Mouse (Mus musculus) liver, postnatal 0 days (tissue): Measurements from ENCODE around the gene Ptprk. TPM values are rescaled to one million over a fixed set of nuclear protein-coding genes. Genes with fewer than 3 reads are reported as not detected.

Experiments
- ATAC-seq: fragments of 200-750 bp; cut with Nextera tagmentation; 2 replicates; pipeline ENCODE4 v1.8.0; 2017; ENCODE audit warnings: mild to moderate bottlenecking, moderate library complexity
- DNase-seq: peaks from one replicate; pipeline ENCODE4 v3.0.0-alpha.2; 2016
- H3K27ac ChIP-seq: fragments of 300-500 bp; sonication (generic); 2 replicates; pipeline ENCODE4 v1.5.1; 2014; ENCODE audit warnings: antibody characterized with exemption, moderate library complexity, mild to moderate bottlenecking, low read depth
- H3K27me3 ChIP-seq: fragments of 300-500 bp; sonication (generic); 2 replicates; pipeline ENCODE4 v1.6.1; 2014; ENCODE audit warnings: low read length, control low read depth, mixed read lengths; ENCODE audit not compliant: insufficient read depth
- H3K36me3 ChIP-seq: fragments of 300-500 bp; sonication (generic); replicated peaks from 2 replicates; pipeline ENCODE4 v1.6.1; 2014; ENCODE audit warnings: mild to moderate bottlenecking, control low read depth, low read length, moderate library complexity, mixed read lengths; ENCODE audit not compliant: insufficient read depth
- H3K4me1 ChIP-seq: fragments of 300-500 bp; sonication (generic); 2 replicates; pipeline ENCODE4 v1.6.1; 2014; ENCODE audit warnings: antibody characterized with exemption, mild to moderate bottlenecking, control low read depth; ENCODE audit not compliant: insufficient read depth
- H3K4me2 ChIP-seq: fragments of 300-500 bp; sonication (generic); 2 replicates; pipeline ENCODE4 v1.6.1; 2014; ENCODE audit warnings: low read depth, mild to moderate bottlenecking, low read length, moderate library complexity, mixed read lengths
- H3K4me3 ChIP-seq: fragments of 300-500 bp; sonication (generic); 2 replicates; pipeline ENCODE4 v1.5.1; 2014; ENCODE audit warnings: low read depth, low read length
- H3K9ac ChIP-seq: fragments of 300-500 bp; sonication (generic); replicated peaks from 2 replicates; pipeline ENCODE4 v1.6.1; 2014; ENCODE audit warnings: mild to moderate bottlenecking, moderate library complexity
- H3K9me3 ChIP-seq: fragments of 300-500 bp; sonication (generic); 2 replicates; pipeline ENCODE4 v1.6.1; 2016; ENCODE audit warnings: mild to moderate bottlenecking, control low read depth, low read length, mixed read lengths
- CTCF ChIP-seq: sonication (generic); IDR thresholded peaks from 2 replicates; pipeline ENCODE4 v1.5.1; 2016; ENCODE audit warnings: antibody characterized with exemption, low read depth
- EP300 ChIP-seq: IDR thresholded peaks from 2 replicates; pipeline ENCODE4 v1.6.1; 2016; ENCODE audit warnings: antibody characterized with exemption, low read depth, mild to moderate bottlenecking
- WGBS: fragments of 180-500 bp; shearing (Covaris S2); extraction: QIAGEN DNeasy Blood & Tissue Kit; methylation state at CpG from one replicate; pipeline ENCODE4 v1.1.7; 2014; ENCODE audit not compliant: insufficient replicate concordance; 5-methylcytosine and 5-hydroxymethylcytosine counted together
- polyA plus RNA-seq: library from polyadenylated mRNA; unstranded; fragments of >200 nt; fragmentation: Nextera tagmentation; extraction: Ambion mirVana; gene quantifications from 2 replicates; pipeline ENCODE4 v1.2.1, GENCODE M21; 2015

The Ptprk gene
- polyA plus RNA-seq, 1 experiment from 2014 or later, result 11.1 TPM

DNA sequence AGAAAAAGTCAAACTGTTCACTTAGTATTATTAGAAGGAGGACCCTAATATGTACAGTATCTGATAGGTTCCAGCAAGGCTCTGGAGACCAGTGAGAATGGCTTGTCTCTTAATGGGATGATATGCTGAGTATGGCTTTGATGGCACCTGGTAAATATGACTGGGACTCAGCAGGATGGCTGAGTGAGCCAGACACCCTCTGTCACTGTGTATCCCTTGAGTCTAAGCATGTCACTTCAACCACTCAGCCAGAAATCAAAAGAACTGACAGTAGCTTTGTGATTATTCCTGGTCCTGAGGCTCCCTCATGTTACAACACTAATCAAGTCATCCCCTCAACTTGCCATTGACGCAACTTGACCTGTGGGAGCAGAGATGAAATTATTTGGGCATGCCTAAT is 383.4 kb downstream of the Ptprk start:
- no peaks in the 10 kb centered on the region for H3K36me3 ChIP-seq
- ATAC-seq (no peak), DNase-seq (no peak)
- H3K4me1 ChIP-seq, result no peaks in the 10 kb centered on the region
- no peak for TF ChIP-seq EP300
- TF ChIP-seq CTCF, result no peak
- H3K4me3 ChIP-seq, result no peak overlapping the region
- WGBS, result 89% methylated on average over 1 of the region's 1 CpGs
- H3K9ac ChIP-seq, result no peak overlapping the region
- H3K4me2 ChIP-seq, result no peak overlapping the region
- no peak overlapping the region for H3K27ac ChIP-seq
- no peaks in the 10 kb centered on the region for H3K9me3 ChIP-seq
- H3K27me3 ChIP-seq, result no peaks in the 10 kb centered on the region

DNA sequence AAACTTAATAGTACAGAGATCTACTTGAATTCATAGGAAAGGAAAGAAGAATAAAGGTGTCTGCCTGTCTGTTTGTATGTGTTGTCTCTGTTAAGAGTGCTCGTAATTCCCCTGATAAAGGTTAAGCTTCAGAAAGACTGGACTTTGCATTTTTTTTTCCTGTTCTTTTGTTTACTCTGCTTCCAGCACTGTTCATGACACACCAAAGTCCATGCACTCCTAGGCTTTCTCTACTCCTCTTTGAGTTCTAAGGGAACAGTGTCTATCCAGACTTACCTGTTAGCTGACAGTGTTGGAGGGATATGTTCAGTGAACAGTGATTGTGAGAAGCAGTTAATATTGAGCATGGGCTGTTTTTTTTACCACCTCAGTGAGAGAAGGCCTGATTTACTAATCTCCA is 385.3 kb downstream of the Ptprk start:
- 69% methylated on average over 1 of the region's 1 CpGs for WGBS
- H3K36me3 ChIP-seq, result no peaks in the 10 kb centered on the region
- peak overlapping the region; percentile 40 for H3K4me2 ChIP-seq
- TF ChIP-seq EP300 (no peak), CTCF (no peak)
- no peaks in the 10 kb centered on the region for H3K27me3 ChIP-seq
- H3K27ac ChIP-seq, result peak overlapping the region; percentile 74
- DNase-seq, result no peak
- no peak overlapping the region for H3K4me3 ChIP-seq
- H3K9me3 ChIP-seq, result no peaks in the 10 kb centered on the region
- ATAC-seq, result peak; percentile 80
- no peak overlapping the region for H3K9ac ChIP-seq
- H3K4me1 ChIP-seq, result 0 out of 2 replicates have a peak, but pooled peaks cover 2% of the 10 kb centered on the region

DNA sequence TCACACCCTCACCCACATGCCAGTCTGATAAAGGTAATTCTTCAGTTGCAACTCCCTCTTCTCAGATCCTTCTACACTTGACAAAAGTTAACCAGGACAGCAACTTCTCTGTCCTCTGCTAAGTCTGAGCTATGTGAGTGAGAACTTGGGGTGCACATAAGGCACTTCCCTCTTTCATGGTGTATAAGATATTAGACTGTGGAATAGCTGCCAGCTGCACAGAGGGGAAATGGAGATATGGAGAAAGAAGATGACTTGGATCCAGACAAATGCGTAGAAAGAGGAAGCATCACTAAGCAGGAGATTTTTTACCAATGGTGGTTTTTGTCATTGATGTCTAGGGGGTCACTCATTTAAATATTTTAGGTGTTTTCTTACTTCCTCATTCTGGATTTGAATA is 389.1 kb downstream of the Ptprk start:
- H3K27me3 ChIP-seq, result no peaks in the 10 kb centered on the region
- H3K4me2 ChIP-seq, result no peak overlapping the region
- no peak for TF ChIP-seq CTCF
- no peak for TF ChIP-seq EP300
- no peak overlapping the region for H3K27ac ChIP-seq
- WGBS, result 48% methylated on average over 1 of the region's 1 CpGs
- no peak overlapping the region for H3K4me3 ChIP-seq
- ATAC-seq (no peak), DNase-seq (no peak)
- no peaks in the 10 kb centered on the region for H3K9me3 ChIP-seq
- H3K9ac ChIP-seq, result no peak overlapping the region
- 0 out of 2 replicates have a peak, but pooled peaks cover 2% of the 10 kb centered on the region for H3K4me1 ChIP-seq
- no peaks in the 10 kb centered on the region for H3K36me3 ChIP-seq

DNA sequence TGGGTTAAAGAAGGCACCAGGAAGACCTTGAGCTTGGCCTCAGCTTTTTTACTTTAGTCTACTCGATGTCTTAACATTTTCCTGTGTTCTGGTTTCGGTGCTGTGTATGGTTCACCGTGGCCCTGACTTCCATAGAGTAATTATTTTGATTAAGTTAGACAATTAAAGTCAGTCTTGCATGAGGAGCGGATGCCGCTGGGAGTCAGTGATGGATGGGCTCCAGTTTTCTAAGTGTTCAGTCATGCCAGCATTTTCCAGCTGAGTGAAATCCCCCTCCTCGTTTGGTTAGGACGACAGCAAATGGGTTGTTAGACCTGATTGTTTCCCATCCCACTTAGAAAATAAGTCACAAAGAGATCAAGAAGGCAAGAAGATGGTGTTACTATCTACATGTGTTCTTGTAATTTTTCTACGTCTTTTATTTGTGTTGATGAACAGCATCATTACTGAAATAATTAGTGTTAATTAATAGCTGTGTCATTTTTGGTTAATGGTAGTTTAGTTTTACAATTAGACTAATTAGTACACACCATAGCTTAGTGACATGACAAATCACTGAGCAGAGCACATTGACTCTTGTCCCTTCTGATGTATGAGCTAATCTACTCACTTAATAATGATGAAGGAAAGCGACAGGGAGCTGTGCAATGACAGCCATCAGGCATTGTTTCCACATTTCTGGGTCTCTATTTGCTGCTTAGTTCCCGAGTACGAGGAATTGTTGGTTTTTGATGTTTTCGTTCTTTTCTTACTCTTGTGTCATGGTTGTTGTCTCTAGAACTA is 390.3 kb downstream of the Ptprk start:
- H3K4me1 ChIP-seq, result 0 out of 2 replicates have a peak, but pooled peaks cover 2% of the 10 kb centered on the region
- no peak overlapping the region for H3K4me2 ChIP-seq
- WGBS, result 80% methylated on average over 12 of the region's 12 CpGs
- H3K9ac ChIP-seq, result no peak overlapping the region
- no peak for ATAC-seq
- no peak overlapping the region for H3K4me3 ChIP-seq
- H3K9me3 ChIP-seq, result no peaks in the 10 kb centered on the region
- H3K27me3 ChIP-seq, result no peaks in the 10 kb centered on the region
- no peaks in the 10 kb centered on the region for H3K36me3 ChIP-seq
- TF ChIP-seq CTCF (no peak), EP300 (no peak)
- DNase-seq, result no peak
- H3K27ac ChIP-seq, result no peak overlapping the region

DNA sequence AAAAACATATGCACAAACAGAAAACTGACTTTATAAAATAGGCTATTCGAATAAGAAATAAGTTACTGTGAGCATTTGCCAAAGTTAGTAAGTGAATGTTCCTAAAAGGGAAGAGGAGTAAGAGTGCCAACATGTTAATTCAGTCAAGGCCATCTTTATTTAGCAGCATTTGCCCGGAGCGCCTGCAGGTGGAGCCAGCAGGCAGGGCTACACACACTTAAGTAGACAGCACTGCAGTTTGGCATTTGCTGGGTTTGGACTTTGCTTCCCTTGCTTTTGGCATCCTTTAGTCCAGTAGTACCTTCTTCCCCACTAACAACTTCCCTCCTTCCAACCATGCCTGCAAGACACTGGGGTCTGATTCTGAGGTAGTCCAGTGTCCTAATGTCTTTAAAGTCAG is 411.0 kb downstream of the Ptprk start:
- no peak overlapping the region for H3K4me3 ChIP-seq
- no peaks in the 10 kb centered on the region for H3K4me1 ChIP-seq
- no peaks in the 10 kb centered on the region for H3K36me3 ChIP-seq
- peak; percentile 33 for DNase-seq
- H3K9ac ChIP-seq, result no peak overlapping the region
- TF ChIP-seq CTCF (peak; percentile 74), EP300 (no peak)
- no peaks in the 10 kb centered on the region for H3K9me3 ChIP-seq
- 0 out of 2 replicates have a peak, but pooled peaks have one; percentile 21 for ATAC-seq
- H3K27me3 ChIP-seq, result no peaks in the 10 kb centered on the region
- 41% methylated on average over 3 of the region's 3 CpGs for WGBS
- H3K4me2 ChIP-seq, result no peak overlapping the region
- H3K27ac ChIP-seq, result no peak overlapping the region

DNA sequence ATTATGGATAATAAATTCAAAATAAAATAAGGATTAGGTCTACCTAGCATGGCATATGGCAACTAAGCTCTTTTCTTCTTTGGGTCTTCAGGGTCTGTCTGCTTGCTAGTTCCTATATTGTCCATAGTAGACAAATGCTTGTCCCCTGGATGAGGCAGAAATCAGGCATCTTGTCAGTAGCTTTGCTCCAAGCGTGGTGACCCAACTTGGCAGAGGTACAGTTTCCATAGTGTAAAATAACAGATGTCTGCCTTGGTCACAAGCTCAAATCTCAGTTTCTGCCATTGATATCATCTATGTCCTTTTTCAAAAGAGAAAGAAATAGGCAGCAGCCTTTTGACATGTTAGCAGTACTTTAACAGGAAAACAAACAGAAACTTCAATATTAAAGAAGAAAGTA is 416.4 kb downstream of the Ptprk start:
- TF ChIP-seq CTCF (no peak), EP300 (no peak)
- no peak overlapping the region for H3K4me3 ChIP-seq
- DNase-seq (no peak), ATAC-seq (no peak)
- no peaks in the 10 kb centered on the region for H3K9me3 ChIP-seq
- 64% methylated on average over 1 of the region's 1 CpGs for whole genome bisulfite sequencing
- no peak overlapping the region for H3K27ac ChIP-seq
- H3K4me1 ChIP-seq, result no peaks in the 10 kb centered on the region
- H3K4me2 ChIP-seq, result no peak overlapping the region
- no peaks in the 10 kb centered on the region for H3K36me3 ChIP-seq
- H3K9ac ChIP-seq, result no peak overlapping the region
- H3K27me3 ChIP-seq, result no peaks in the 10 kb centered on the region
